Mouse (Mus musculus): ENCODE measurements at regions not wholly inside any gene's neighbourhood (a gene's known extent, or its start where the extent isn't known, plus 50 kb on each side); places are given as distances from the start of the nearest gene placed in this dataset.

DNA sequence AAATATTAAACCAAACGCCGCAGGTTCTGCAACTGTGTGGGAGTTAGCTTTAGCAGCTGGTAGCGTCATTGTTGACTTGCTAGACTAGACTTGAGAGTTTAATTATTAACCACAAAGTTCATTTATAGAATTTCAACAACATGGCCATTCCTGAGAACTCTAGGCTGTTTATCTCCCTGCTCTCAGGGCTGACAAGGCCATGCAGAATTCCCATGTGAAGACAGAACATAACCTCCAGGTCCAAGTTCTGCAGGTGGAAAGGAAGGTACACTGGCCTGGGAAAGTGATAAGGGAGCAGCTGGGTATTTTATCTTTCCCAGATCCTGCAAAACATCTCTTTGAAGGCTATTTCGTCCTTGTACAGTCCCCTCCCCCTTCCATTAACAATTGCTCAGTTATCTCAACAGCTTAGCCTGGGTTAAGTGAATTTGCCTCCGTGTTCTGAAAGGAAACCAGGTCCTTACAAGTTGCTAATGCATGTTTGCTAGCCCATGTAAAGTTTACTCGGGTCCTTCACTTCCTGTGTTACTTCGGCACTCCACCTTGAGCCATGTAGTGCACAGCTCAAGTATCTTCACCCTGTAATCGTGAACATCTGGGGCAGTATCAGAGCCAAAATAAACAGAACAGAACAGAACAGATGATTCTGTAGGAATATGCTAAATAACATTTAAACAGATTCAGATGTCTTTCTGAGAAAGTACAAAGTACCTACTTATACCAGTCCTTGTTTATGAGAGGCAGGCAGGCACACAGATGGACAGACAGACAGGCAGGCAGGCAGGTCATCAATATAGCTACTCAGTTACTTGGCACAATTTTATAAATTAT is 537.0 kb upstream of the N6amt1 start:
- H3K27me3 ChIP-seq (ENCODE audit: insufficient read depth, low read length) = no peaks in the 10 kb centered on the region
- TF ChIP-seq NANOG (IDR thresholded peaks at IDR 0.05; ENCODE audit: borderline replicate concordance, low read length) = no peak
- no peak for TF ChIP-seq CTCF (conservative IDR thresholded peaks at IDR 0.05; ENCODE audit: low read length)
- TF ChIP-seq POU5F1 (IDR thresholded peaks at IDR 0.05; ENCODE audit: borderline replicate concordance, low read length) = no peak
- no peak overlapping the region for H3K4me3 ChIP-seq (replicated peaks; ENCODE audit: low read length)

DNA sequence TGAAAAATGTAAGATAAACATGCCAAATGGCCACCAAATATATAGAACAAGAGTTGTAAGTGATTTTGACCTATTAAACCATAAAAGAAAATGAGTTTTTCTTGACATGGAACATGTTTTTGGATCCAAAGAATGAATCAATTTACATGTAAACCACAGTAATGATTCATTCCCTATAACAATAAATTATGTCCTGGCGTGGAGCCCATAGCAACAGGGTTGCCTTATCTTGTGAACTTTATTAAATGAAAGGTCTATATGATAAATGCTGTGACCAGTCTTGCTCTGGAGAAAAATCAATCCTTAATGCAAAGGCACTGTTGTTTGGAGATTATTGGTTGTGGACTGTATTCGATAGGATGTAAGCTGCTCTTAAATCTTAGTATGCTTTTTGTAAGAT is 538.0 kb upstream of the N6amt1 start:
- no peaks in the 10 kb centered on the region for H3K9me3 ChIP-seq (ENCODE audit: low read length)
- H3K4me3 ChIP-seq (replicated peaks; ENCODE audit: low read length) = no peak overlapping the region
- no peaks in the 10 kb centered on the region for H3K27me3 ChIP-seq (ENCODE audit: insufficient read depth, low read length)
- TF ChIP-seq POU5F1 (IDR thresholded peaks at IDR 0.05; ENCODE audit: borderline replicate concordance, low read length) = no peak
- TF ChIP-seq CTCF (conservative IDR thresholded peaks at IDR 0.05; ENCODE audit: low read length) = no peak
- no peaks in the 10 kb centered on the region for H3K36me3 ChIP-seq (ENCODE audit: insufficient read depth, low read length)
- H3K4me1 ChIP-seq (replicated peaks; ENCODE audit: low read depth, low read length) = no peaks in the 10 kb centered on the region

More for the DNA sequence above, 537.0 kb upstream of the N6amt1 start:
- no peaks in the 10 kb centered on the region for H3K36me3 ChIP-seq (ENCODE audit: insufficient read depth, low read length)
- H3K9me3 ChIP-seq (ENCODE audit: low read length) = no peaks in the 10 kb centered on the region
- H3K4me1 ChIP-seq (replicated peaks; ENCODE audit: low read depth, low read length) = no peaks in the 10 kb centered on the region

DNA sequence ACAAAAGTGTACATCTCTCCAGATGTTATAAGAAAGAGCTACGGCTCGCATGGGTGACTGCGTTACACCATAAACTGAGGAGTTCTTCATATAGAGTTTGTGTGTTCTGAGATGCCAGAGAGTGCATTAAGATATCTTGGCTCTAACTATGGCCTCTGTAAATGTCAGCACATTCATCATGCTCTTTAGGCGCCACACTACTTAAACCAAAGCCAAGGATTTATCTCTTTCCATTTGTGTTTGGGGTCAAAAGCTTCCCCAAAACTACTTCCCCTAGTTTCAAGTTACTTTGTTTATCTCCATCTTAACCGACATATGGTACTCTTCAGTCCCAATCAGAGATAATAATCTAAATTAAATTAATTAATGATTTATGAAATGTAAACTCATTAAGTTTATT is 541.3 kb upstream of the N6amt1 start:
- H3K9me3 ChIP-seq (ENCODE audit: low read length) = no peaks in the 10 kb centered on the region
- no peaks in the 10 kb centered on the region for H3K4me1 ChIP-seq (replicated peaks; ENCODE audit: low read depth, low read length)
- H3K27me3 ChIP-seq (ENCODE audit: insufficient read depth, low read length) = no peaks in the 10 kb centered on the region
- H3K4me3 ChIP-seq (replicated peaks; ENCODE audit: low read length) = no peak overlapping the region
- TF ChIP-seq NANOG (IDR thresholded peaks at IDR 0.05; ENCODE audit: borderline replicate concordance, low read length) (no peak), CTCF (conservative IDR thresholded peaks at IDR 0.05; ENCODE audit: low read length) (no peak), POU5F1 (IDR thresholded peaks at IDR 0.05; ENCODE audit: borderline replicate concordance, low read length) (no peak)
- no peaks in the 10 kb centered on the region for H3K36me3 ChIP-seq (ENCODE audit: insufficient read depth, low read length)

DNA sequence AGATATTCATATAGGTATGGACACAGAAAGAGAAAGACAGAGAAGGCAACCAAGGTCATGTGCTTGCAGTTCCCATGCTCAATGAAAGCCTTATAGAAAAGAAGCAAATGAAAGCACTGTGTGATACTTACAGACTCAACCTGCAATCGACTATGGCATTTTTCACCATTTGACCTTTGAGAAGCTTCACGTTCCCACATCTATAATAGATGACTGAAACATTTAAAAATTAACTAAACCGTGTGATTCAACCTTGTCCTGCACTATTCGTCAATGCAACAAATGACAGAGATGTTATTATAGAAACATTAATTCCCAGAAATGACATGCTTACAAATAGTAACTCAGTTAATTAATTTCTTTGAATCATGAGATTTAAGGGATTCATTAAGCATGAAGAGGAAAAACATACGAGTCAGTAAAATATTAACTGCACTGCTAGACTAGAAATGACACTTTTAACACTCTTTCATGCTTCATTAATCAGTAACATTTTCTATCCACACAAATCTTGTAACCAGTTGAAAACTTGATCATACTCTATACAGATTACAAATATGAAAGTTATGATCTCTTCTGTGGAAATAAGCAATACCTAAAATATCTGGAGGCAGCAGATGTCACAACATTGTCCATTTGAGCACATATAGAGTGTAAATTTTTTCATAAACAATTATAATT is 545.2 kb upstream of the N6amt1 start:
- H3K9me3 ChIP-seq (ENCODE audit: low read length) = no peaks in the 10 kb centered on the region
- H3K4me3 ChIP-seq (replicated peaks; ENCODE audit: low read length) = no peak overlapping the region
- H3K4me1 ChIP-seq (replicated peaks; ENCODE audit: low read depth, low read length) = no peaks in the 10 kb centered on the region
- TF ChIP-seq CTCF (conservative IDR thresholded peaks at IDR 0.05; ENCODE audit: low read length) (no peak), NANOG (IDR thresholded peaks at IDR 0.05; ENCODE audit: borderline replicate concordance, low read length) (no peak), POU5F1 (IDR thresholded peaks at IDR 0.05; ENCODE audit: borderline replicate concordance, low read length) (no peak)
- no peaks in the 10 kb centered on the region for H3K36me3 ChIP-seq (ENCODE audit: insufficient read depth, low read length)
- H3K27me3 ChIP-seq (ENCODE audit: insufficient read depth, low read length) = no peaks in the 10 kb centered on the region

DNA sequence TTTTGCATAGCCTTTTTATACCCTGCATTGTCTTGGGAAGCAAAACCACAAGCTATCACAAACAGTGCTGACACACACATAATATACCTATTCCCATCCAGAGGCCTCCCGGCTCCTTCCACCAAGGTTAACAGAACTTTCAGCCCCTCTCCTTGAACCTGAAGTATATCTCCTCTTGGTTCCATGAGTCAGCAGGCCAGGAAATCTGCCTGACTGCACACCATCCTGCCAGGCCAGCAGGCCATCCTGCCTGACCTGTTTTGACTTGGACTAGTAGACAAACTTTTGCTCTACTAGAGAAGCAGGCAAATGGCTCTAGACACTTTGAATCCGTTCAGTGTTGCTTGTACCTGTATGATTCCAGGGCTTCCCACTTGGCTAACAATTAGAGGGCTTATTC is 547.6 kb upstream of the N6amt1 start:
- H3K27me3 ChIP-seq (ENCODE audit: insufficient read depth, low read length) = no peaks in the 10 kb centered on the region
- H3K4me1 ChIP-seq (replicated peaks; ENCODE audit: low read depth, low read length) = no peaks in the 10 kb centered on the region
- H3K36me3 ChIP-seq (ENCODE audit: insufficient read depth, low read length) = no peaks in the 10 kb centered on the region
- TF ChIP-seq POU5F1 (IDR thresholded peaks at IDR 0.05; ENCODE audit: borderline replicate concordance, low read length) = no peak
- no peak for TF ChIP-seq CTCF (conservative IDR thresholded peaks at IDR 0.05; ENCODE audit: low read length)
- no peak for TF ChIP-seq NANOG (IDR thresholded peaks at IDR 0.05; ENCODE audit: borderline replicate concordance, low read length)
- no peak overlapping the region for H3K4me3 ChIP-seq (replicated peaks; ENCODE audit: low read length)
- no peaks in the 10 kb centered on the region for H3K9me3 ChIP-seq (ENCODE audit: low read length)

DNA sequence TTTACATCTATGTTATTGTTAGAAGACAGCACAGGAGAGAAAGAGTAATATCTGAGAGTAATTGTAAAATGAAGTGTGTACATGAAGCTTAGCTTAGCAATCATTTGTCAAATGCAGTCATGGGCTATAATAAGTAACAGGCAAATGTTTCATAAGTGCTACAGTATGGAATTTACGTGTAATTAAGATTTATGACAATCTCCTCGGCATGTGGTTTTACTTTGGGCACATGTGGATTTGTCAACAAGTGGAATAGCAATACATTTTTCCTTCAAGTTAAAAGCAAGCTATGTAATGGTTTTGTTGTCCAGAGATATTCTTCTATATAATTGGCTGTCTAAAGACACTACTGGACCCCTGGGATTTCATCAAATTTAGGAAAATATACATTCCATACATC is 577.9 kb upstream of the N6amt1 start:
- no peaks in the 10 kb centered on the region for H3K4me1 ChIP-seq (replicated peaks; ENCODE audit: low read depth, low read length)
- TF ChIP-seq CTCF (conservative IDR thresholded peaks at IDR 0.05; ENCODE audit: low read length) = no peak
- no peak for TF ChIP-seq POU5F1 (IDR thresholded peaks at IDR 0.05; ENCODE audit: borderline replicate concordance, low read length)
- no peak for TF ChIP-seq NANOG (IDR thresholded peaks at IDR 0.05; ENCODE audit: borderline replicate concordance, low read length)
- no peaks in the 10 kb centered on the region for H3K36me3 ChIP-seq (ENCODE audit: insufficient read depth, low read length)
- no peak overlapping the region for H3K4me3 ChIP-seq (replicated peaks; ENCODE audit: low read length)
- H3K9me3 ChIP-seq (ENCODE audit: low read length) = no peaks in the 10 kb centered on the region
- no peaks in the 10 kb centered on the region for H3K27me3 ChIP-seq (ENCODE audit: insufficient read depth, low read length)

DNA sequence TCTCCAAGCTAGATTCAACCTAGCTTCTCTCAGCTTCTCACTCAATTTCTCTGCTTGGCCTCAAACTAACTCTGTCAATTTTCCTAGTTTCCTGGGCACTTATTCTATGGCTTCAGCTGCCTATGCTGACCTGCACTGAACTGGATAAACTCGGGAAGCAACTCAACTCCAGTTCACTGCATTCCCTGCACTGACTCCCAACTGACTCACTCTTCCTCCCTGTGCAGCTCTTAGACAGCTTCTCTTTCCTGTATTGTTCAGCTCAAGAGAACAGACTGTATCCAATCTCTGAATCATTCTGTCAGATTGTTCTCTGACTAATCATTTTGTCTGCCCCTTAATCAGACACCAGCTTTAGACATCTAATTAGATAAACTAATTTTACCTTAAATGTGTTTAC is 581.4 kb upstream of the N6amt1 start:
- H3K27me3 ChIP-seq (ENCODE audit: insufficient read depth, low read length) = no peaks in the 10 kb centered on the region
- H3K9me3 ChIP-seq (ENCODE audit: low read length) = no peaks in the 10 kb centered on the region
- H3K36me3 ChIP-seq (ENCODE audit: insufficient read depth, low read length) = no peaks in the 10 kb centered on the region
- TF ChIP-seq POU5F1 (IDR thresholded peaks at IDR 0.05; ENCODE audit: borderline replicate concordance, low read length) (no peak), CTCF (conservative IDR thresholded peaks at IDR 0.05; ENCODE audit: low read length) (no peak), NANOG (IDR thresholded peaks at IDR 0.05; ENCODE audit: borderline replicate concordance, low read length) (no peak)
- no peaks in the 10 kb centered on the region for H3K4me1 ChIP-seq (replicated peaks; ENCODE audit: low read depth, low read length)
- no peak overlapping the region for H3K4me3 ChIP-seq (replicated peaks; ENCODE audit: low read length)

DNA sequence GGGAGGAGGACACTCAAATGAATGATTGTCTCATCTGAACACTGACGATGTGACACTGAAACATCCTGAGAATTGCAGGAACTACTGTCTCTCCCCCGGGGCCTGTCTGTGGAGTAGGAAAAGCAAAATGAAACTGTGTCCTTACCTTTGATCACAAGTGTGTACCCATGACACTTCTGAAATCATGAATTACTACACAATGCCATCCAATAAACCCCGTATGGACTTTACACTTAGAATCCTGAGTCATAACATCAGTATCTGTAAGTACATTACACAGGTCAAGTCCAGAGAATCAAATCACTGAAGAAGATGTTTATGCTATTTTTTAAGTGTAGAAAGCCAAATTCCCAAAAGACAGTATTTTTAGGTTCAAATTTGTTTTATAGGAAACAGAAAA is 585.1 kb upstream of the N6amt1 start:
- no peaks in the 10 kb centered on the region for H3K9me3 ChIP-seq (ENCODE audit: low read length)
- H3K4me1 ChIP-seq (replicated peaks; ENCODE audit: low read depth, low read length) = no peaks in the 10 kb centered on the region
- H3K4me3 ChIP-seq (replicated peaks; ENCODE audit: low read length) = no peak overlapping the region
- no peaks in the 10 kb centered on the region for H3K27me3 ChIP-seq (ENCODE audit: insufficient read depth, low read length)
- H3K36me3 ChIP-seq (ENCODE audit: insufficient read depth, low read length) = no peaks in the 10 kb centered on the region
- TF ChIP-seq POU5F1 (IDR thresholded peaks at IDR 0.05; ENCODE audit: borderline replicate concordance, low read length) (no peak), CTCF (conservative IDR thresholded peaks at IDR 0.05; ENCODE audit: low read length) (no peak), NANOG (IDR thresholded peaks at IDR 0.05; ENCODE audit: borderline replicate concordance, low read length) (no peak)

Measured in E14TG2a.4 (cell line).